Mouse (Mus musculus) kidney, embryonic 14.5 days (tissue): ENCODE results near the gene Vezt. TPM values are rescaled to one million over a fixed set of nuclear protein-coding genes. Genes with fewer than 3 reads are reported as not detected.

Source experiments
- ATAC-seq: fragments of 200-750 bp; cut with Nextera tagmentation; 2 replicates; pipeline ENCODE4 v1.8.0; 2017; ENCODE audit warnings: moderate number of reproducible peaks, mild to moderate bottlenecking, moderate TSS enrichment, moderate library complexity; ENCODE audit not compliant: low FRiP score, low TSS enrichment
- H3K27ac ChIP-seq: fragments of 300-500 bp; sonication (generic); 2 replicates; pipeline ENCODE4 v1.5.1; 2014; ENCODE audit warnings: low read depth, mild to moderate bottlenecking, low read length, moderate library complexity, mixed read lengths
- H3K27me3 ChIP-seq: fragments of 300-500 bp; sonication (generic); 2 replicates; pipeline ENCODE4 v1.6.1; 2014; ENCODE audit warnings: mild to moderate bottlenecking, low read length; ENCODE audit not compliant: control insufficient read depth, insufficient read depth
- H3K36me3 ChIP-seq: fragments of 300-500 bp; sonication (generic); 2 replicates; pipeline ENCODE4 v1.6.1; 2014; ENCODE audit warnings: low read length, mixed read lengths; ENCODE audit not compliant: control insufficient read depth, insufficient read depth
- H3K4me1 ChIP-seq: fragments of 300-500 bp; sonication (generic); 2 replicates; pipeline ENCODE4 v1.6.1; 2014; ENCODE audit warnings: low read length, mixed read lengths; ENCODE audit not compliant: control insufficient read depth, insufficient read depth
- H3K4me2 ChIP-seq: fragments of 300-500 bp; sonication (generic); replicated peaks from 2 replicates; pipeline ENCODE4 v1.6.1; 2014; ENCODE audit warnings: low read depth, mild to moderate bottlenecking, low read length
- H3K4me3 ChIP-seq: fragments of 300-500 bp; sonication (generic); 2 replicates; pipeline ENCODE4 v1.5.1; 2014; ENCODE audit warnings: mild to moderate bottlenecking, low read length
- H3K9ac ChIP-seq: fragments of 300-500 bp; sonication (generic); 2 replicates; pipeline ENCODE4 v1.6.1; 2014; ENCODE audit warnings: low read depth, mild to moderate bottlenecking, low read length, moderate library complexity
- H3K9me3 ChIP-seq: fragments of 300-500 bp; sonication (generic); 2 replicates; pipeline ENCODE4 v1.6.1; 2016; ENCODE audit warnings: low read length; ENCODE audit not compliant: control insufficient read depth
- WGBS: fragments of 180-500 bp; shearing (Covaris S2); extraction: QIAGEN DNeasy Blood & Tissue Kit; methylation state at CpG from one replicate; pipeline ENCODE4 v1.1.7; 2014; 5-methylcytosine and 5-hydroxymethylcytosine counted together
- polyA plus RNA-seq: library from polyadenylated mRNA; unstranded; fragments of >200 nt; fragmentation: Nextera tagmentation; extraction: Ambion mirVana; gene quantifications from 2 replicates; pipeline ENCODE4 v1.2.1, GENCODE M21; 2014

Gene Vezt
- polyA plus RNA-seq = 19.8 and 23.8 TPM in 2 replicates

DNA sequence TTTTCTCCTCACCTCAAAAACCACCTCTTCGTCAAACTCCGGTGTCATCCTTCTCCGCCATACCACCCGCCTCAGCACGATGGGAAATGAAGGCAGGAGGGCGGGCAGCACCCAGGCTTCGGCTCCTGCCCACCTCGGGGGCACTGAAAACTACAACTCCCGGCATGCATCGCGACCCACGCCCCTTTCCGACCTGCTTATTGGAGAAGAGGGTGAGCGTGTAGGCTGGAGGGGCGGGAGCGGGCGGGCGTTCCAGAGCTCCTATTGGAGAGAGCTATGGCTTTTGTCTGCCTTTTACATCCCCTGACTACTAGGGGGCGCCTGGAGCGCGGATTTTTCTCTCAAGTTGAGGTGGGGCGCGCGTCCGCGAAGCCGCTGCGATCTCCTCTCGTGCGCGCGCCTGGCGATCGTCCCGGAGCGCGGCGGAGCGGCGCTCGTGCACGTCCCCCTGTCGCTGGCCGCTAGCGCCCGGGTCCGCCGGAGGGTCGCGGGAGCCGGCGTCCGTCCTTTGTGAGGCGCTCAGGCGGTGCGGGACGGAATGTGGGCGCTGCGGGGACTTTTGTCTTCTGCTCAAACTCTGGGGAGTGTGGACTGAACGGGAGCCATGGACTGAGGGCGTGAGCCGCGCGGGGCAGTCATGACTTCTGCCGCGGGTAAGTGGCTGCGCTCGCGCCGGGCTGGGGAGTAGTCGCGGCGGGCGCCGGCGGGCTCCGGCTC is at the start of gene Vezt, which contains the start of gene Fgd6:
Gene Vezt, minus strand, starts transcription at position 160 of the 717 bp plus-strand sequence.
Gene Fgd6, plus strand, starts transcription at position 344 of the 717 bp plus-strand sequence.
- H3K27me3 ChIP-seq = no peaks in the 10 kb centered on the region
- no peaks in the 10 kb centered on the region for H3K9me3 ChIP-seq
- WGBS = under 1% methylated on average over 77 of the region's 77 CpGs
- no peaks in the 10 kb centered on the region for H3K36me3 ChIP-seq
- peak; percentile 99 for ATAC-seq
- peak within 1 kb of the TSS; percentile 32; the same call in 1 of the 2 replicates for H3K27ac ChIP-seq
- peak within 1 kb of the TSS; percentile 77 for H3K9ac ChIP-seq
- peak within 1 kb of the TSS; percentile 84 for H3K4me3 ChIP-seq
- H3K4me1 ChIP-seq = peaks cover 10% of the 10 kb centered on the region
- H3K4me2 ChIP-seq = peak within 1 kb of the TSS; percentile 67

DNA sequence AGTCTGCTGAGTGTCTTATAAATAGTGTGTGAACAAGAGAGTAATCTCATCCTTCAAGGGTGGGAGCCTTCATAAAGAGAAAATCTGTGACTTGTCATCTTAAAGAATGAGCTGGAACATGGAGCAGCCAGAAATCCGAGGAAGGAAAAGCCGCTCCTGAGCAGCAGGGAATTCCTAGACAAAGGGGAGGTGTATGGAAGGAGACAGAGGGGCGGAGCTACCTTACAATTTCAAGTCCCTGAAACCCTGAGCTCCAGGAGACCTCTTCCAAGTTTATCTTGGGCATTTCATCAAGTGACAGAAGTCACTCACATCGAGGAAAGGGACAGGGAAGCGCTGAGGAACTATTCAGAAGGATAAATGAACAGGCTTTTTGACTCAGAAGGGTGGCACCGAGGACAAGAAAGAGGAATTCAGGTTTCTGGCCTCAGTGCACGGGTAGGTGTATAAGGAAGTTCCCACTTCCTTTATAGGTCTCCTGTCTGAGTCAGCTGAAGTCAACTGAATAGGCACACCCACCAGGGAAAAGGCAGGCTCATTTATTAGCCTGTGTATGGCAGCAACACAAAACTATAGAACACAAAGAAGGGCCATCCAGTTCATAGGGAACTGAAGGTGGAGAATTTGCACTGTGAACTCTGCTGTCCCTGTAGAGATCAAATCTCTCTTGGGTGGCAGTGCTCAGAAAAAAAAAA is 46.6 kb upstream of the Vezt start:
- Histone ChIP-seq H3K36me3 (no peaks in the 10 kb centered on the region), H3K27me3 (no peaks in the 10 kb centered on the region), H3K4me1 (0 out of 2 replicates have a peak, but pooled peaks cover 3% of the 10 kb centered on the region), H3K9ac (no peak overlapping the region), H3K9me3 (no peaks in the 10 kb centered on the region), H3K27ac (no peak overlapping the region), H3K4me3 (no peak overlapping the region), H3K4me2 (no peak overlapping the region)
- no peak for ATAC-seq
- 47% methylated on average over 7 of the region's 7 CpGs for WGBS

DNA sequence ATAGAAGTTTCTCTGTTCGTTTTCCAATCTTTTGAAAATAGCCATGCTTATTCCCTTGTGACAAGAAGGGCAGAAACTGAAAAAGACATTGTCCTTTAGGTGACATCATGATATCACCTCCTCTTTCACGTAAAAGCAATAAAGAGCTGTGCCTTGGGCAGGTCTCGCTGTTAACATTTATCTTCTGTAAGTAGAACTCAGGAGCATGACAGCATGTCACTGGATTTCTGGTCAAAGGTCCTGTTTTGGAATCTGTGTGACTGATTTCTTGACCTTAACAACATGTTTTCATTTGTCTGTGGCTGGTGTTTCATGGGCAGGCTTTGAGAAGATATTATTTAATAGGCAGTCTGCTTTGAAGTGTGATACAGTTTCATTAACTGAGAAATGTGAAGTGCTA is 45.1 kb upstream of the Vezt start:
- no peak overlapping the region for H3K27ac ChIP-seq
- H3K9ac ChIP-seq = no peak overlapping the region
- ATAC-seq = no peak
- H3K36me3 ChIP-seq = no peaks in the 10 kb centered on the region
- H3K4me3 ChIP-seq = no peak overlapping the region
- H3K27me3 ChIP-seq = no peaks in the 10 kb centered on the region
- H3K4me1 ChIP-seq = 0 out of 2 replicates have a peak, but pooled peaks cover 4% of the 10 kb centered on the region
- 50% methylated on average over 3 of the region's 3 CpGs for WGBS
- no peak overlapping the region for H3K4me2 ChIP-seq
- H3K9me3 ChIP-seq = no peaks in the 10 kb centered on the region

DNA sequence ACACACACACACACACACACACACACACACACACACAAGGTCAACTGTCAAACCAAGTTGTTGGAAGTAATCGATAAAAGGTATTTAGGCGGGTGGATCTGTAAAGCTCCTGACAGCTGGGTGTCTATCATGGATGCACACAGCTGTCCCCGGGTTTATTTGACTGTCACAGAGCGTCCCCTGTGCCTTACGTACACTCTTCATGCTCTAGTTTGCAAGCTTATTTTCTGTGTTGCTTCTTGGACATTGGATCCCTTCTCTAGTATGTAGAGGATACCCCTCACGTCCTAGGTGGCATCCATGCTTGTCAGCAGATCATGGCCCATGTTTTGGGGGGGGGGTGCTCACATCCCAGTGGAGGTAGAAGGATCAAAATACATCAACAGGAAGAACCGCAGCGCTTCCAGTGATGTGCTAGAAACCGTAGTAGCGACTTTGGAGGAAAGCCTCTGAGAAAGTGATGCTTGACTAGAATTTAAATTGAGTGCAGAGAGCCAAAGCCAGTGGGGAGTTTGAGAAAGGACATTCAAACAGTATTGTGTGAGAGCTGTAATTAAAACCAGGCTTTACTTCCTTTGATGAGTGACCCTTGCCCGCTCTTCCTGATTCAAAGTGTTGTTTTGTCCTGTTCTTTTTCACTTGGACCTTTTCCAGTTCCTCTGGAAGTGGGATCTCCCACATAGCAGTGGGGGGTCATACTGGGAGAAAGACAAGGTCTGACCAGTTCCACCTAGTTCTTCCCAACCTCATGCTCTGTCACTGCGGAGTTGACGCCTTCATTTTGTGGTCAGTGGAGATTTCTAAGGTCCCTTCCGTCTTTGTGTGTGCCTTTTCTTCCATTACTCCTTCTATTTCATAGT is 41.6 kb upstream of the Vezt start:
- Histone ChIP-seq H3K36me3 (no peaks in the 10 kb centered on the region), H3K27ac (no peak overlapping the region; the same call in 1 of the 2 replicates), H3K9ac (no peak overlapping the region), H3K4me3 (no peak overlapping the region), H3K4me1 (peaks cover 9% of the 10 kb centered on the region; the same call in 1 of the 2 replicates), H3K4me2 (no peak overlapping the region), H3K9me3 (no peaks in the 10 kb centered on the region), H3K27me3 (no peaks in the 10 kb centered on the region)
- ATAC-seq = no peak
- WGBS = 69% methylated on average over 14 of the region's 14 CpGs

DNA sequence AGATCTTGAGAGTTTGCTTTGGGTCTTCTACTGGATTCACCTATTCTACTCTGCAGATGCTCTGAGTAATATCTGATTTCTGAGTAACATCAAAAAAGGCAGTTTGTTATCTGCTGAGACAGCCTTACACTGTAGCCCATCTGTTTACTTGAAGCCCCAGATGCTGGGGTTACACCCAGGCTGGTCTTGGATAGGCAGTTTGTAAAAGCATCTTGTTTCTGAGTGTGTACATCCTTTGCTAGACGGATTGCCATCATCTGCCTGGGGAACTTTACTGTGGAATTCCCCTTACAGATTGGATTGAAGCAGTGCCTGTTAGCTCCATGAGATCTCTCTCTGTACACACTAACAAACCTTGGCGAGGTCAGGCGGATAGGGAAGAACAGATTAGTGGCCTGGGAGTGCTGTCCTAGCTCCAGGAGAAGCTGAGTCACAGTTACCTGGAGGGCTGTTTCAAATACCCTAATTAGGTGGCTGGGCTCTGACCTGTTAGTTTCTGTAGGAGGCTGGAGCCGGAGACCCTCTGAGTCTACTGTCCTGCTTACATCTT is 37.4 kb upstream of the Vezt start:
- no peak overlapping the region for H3K4me3 ChIP-seq
- no peak overlapping the region for H3K27ac ChIP-seq
- H3K27me3 ChIP-seq = no peaks in the 10 kb centered on the region
- H3K4me2 ChIP-seq = no peak overlapping the region
- no peak for ATAC-seq
- H3K36me3 ChIP-seq = no peaks in the 10 kb centered on the region
- 73% methylated on average over 4 of the region's 4 CpGs for WGBS
- no peaks in the 10 kb centered on the region for H3K9me3 ChIP-seq
- H3K9ac ChIP-seq = no peak overlapping the region
- peaks cover 9% of the 10 kb centered on the region; the same call in 1 of the 2 replicates for H3K4me1 ChIP-seq

DNA sequence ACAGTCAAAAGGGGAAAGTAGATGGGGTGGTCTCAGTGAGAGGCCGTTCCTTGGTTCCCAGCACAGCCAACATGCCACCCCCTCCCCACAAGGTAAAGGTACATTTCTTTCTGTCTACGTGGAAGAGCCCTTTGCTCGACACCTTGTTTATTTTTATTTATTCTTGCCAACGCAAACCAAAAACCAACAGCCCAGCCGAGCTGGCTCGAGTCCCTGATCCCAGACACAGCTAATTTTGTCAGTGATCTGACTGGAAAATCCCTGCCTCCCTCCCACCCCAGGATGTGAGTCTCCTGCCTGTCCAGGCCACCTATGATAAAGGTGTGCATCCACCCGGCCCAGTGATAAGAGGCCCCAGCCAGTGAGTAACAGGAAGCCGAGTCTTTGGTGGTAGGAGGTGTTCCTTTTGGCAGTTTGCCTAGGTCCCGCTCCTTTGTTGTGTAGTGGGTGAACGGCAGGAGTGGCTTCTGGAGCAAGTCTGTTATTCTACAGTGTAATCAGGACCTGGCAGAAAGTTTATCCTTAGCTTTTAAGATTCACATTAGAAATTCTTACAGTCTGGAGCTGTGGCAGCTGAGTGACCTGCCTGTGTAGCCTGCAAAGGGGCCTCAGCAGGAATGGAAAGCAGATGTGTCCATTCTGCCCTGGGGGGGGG is 36.8 kb upstream of the Vezt start:
- no peaks in the 10 kb centered on the region for H3K27me3 ChIP-seq
- no peaks in the 10 kb centered on the region for H3K9me3 ChIP-seq
- H3K27ac ChIP-seq = no peak overlapping the region
- H3K36me3 ChIP-seq = no peaks in the 10 kb centered on the region
- no peak for ATAC-seq
- H3K4me1 ChIP-seq = peaks cover 8% of the 10 kb centered on the region; the same call in 1 of the 2 replicates
- no peak overlapping the region for H3K4me3 ChIP-seq
- H3K9ac ChIP-seq = no peak overlapping the region
- WGBS = 49% methylated on average over 10 of the region's 10 CpGs
- no peak overlapping the region for H3K4me2 ChIP-seq

DNA sequence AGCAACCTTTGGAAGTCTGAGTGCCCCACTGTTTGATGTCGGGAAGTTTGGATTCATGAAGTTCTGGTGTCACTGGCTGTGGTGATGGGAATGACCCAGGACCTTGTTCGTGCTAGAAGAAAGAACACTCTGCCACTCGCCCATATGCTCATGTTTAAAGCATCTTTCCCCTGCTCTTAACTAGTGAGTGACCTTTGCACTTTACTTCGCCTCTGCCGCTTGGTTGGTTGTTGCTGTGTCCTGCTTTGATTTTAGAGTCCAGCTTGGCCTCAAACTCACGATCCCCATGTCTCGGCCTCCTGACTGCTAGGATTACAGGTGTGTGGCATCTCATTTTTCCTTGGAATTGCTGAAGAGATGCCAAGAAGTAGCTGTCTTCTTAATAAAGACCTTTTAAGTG is 36.0 kb upstream of the Vezt start:
- Histone ChIP-seq H3K27me3 (no peaks in the 10 kb centered on the region), H3K4me3 (no peak overlapping the region), H3K9ac (no peak overlapping the region), H3K27ac (no peak overlapping the region), H3K36me3 (no peaks in the 10 kb centered on the region), H3K4me2 (no peak overlapping the region), H3K9me3 (no peaks in the 10 kb centered on the region), H3K4me1 (peaks cover 5% of the 10 kb centered on the region; the same call in 1 of the 2 replicates)
- no peak for ATAC-seq
- 86% methylated on average over 7 of the region's 7 CpGs for WGBS

DNA sequence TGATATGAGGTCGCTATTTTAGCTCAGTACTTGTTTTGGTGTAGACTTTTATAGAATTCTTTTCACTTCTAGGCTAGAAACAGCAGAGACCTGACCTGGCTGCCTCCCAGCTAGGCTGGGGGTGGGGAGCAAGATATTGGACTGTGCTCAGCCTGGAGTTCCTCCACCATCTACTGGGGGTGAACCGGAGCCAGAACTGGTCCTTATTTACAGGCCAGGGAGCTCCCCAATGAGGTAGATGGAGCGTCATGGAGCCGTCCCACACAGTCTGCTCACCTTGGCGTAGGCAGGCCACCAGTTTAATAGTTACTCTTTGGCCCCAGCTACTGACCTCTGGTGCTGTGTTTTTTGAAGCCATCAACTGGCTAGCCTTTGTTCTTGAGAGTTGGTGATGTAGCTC is 33.1 kb upstream of the Vezt start:
- peaks cover 5% of the 10 kb centered on the region; the same call in 1 of the 2 replicates for H3K4me1 ChIP-seq
- WGBS = 57% methylated on average over 5 of the region's 5 CpGs
- H3K27ac ChIP-seq = no peak overlapping the region
- no peak overlapping the region for H3K9ac ChIP-seq
- no peaks in the 10 kb centered on the region for H3K36me3 ChIP-seq
- no peak overlapping the region for H3K4me3 ChIP-seq
- H3K9me3 ChIP-seq = no peaks in the 10 kb centered on the region
- peak; percentile 80 for ATAC-seq
- H3K4me2 ChIP-seq = no peak overlapping the region
- no peaks in the 10 kb centered on the region for H3K27me3 ChIP-seq
